Mouse (Mus musculus): ENCODE measurements around the gene Letmd1. TPM values are rescaled to one million over a fixed set of nuclear protein-coding genes. Genes with fewer than 3 reads are reported as not detected.

The Letmd1 gene
- total RNA-seq, 2 experiments from 2014 or later: 298 to 353 TPM

DNA sequence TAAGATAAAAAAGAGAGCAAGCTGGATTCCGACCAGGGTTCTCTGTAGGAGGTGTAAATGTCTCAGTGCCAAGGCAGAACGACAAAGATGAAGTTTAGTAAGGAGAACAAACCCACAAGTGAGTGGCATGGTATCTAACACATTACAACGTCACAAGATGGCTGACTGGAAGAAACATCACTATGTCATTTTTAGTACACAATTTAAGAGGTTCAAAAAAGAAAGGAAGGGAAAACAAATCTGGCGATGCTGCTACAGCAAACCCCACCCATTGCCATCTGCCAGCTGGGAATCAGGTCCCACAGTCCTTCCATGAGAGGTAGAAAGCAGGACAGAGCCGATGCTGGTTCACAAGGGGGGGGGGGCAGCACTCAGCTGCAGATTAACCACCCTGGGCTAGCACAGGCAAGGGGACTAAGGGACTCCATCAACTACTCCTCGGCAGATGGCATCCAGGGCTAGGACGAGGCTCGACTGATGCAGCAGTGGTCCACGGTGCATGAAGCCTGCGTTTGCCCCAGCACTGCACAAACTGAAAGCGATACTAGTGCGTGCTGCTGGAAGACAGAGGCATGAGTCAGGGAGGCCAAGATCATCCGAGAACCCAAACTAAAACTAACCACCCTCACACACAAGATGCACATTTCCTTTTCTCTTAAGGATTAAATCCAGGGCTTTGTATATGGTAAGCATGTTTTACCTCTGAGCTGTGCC, 39.8 kb downstream of the Letmd1 start:
- no peak for DNase-seq

DNA sequence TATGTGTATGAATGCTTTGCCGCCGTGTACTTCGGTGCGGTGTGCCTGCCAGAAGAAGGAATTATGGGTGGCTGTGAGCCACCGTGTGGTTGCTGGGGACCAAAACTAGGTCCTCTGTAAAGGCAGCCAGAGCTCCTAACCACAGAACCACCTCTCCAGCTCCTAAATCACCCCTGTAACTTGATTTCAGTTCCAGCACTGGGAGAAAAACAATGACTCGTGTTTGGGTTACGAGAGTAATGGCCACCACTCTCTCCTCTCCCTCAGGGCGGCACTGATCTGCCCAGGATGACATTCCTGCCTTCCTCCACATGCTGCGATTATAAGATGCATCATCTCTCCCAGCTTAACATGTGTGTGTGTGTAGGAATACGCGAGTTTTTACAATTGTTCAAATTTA, 41.2 kb downstream of the Letmd1 start:
- DNase-seq: no peak

DNA sequence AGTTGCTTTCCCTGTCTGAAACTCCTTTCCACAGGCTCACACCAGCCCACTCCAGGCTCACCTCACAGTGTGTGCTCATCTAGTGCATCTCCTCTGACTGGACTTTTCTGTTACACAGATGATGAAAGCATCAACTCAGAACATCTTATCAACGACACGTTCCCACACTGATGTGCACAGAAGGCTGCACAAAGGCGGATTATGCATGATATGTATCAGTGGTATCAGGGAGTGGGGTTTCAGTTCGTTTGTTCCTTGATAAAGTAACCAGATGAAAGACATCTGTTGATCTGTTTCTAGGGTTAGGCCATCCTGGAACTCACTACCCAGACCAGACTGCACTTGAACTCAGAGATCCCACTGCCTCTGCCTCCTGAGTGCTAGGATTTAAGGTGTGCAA, 44.6 kb downstream of the Letmd1 start:
- no peak for DNase-seq

DNA sequence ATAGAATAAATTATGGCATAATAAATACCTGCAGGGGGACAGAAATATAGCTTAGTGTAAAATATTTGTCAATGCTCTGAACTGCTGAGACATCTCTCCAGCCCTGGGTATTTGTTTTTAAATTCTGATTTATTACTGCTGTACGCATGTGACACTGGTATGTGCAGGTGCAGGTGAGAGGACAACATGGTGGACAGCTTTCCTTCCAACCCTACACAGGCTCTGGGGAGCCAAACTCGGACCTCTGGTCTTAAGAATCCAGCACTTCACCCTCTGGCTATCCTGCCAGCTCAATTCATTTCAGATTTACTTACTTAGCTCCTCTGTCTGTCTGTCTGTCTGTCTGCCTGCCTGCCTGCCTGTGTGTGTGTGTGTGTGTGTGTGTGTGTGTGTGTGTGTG, 46.3 kb downstream of the Letmd1 start:
- no peak for DNase-seq

DNA sequence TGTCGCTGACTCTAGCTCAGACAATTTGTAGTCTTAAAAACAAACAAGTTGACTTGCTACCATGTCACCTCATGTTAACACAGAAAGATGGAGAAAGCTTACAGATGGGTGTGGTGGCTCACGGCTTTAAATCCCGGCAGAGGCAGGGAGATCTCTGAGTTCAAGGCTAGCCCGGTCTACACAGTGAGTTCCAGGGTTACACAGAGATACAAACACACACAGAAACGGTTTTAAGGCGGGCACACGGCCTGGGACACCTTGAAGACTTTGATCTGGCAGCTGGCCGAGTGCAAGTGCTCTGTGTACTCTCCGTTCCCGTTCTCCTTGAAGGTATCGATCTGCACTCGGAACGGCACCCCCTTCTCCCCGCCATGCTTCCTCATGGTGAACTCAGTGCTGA, 51.5 kb downstream of the Letmd1 start:
- DNase-seq: no peak

DNA sequence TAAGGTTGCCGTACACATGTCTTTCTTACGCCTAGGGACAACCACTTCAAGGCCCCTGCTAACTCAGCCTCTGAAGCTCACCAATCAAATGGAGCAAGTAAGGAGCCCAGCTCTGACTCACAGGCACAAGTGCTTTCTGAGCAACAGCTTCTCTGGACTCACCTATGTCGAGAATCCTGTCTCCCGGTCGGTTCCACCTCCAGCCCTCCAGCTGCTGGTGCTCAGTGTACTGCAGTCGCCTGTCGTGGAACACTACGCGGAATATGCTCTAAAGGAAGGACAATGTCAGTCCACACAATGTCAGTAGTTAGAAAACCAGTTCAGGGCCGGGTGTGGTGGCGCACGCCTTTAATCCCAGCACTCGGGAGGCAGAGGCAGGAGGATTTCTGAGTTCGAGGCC, 56.6 kb downstream of the Letmd1 start:
- no peak for DNase-seq

DNA sequence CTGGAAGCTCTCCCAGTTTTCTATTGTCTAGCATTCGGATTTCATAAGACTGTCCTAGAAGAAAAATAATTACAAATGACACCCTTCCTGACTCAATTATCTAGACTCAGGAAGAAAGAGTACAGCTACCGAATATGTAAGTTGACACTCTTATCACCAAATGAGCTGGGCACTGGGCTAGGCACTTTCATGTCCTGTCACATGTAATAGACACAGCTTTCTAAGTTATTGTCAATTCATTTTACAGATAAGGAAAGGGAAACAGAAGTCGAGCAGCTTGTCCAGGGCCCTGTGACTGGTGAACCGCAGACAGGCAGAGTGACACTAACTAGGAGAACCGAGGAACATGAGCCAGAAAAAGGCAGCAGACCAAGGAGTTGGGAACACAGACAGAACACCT, 59.1 kb downstream of the Letmd1 start:
- DNase-seq: no peak

Other genes with a start within 250 kb of the Letmd1 start
- gene Atf1, start 241.2 kb upstream of the Letmd1 start, total RNA-seq (2021): 10 to 100 TPM; 49.6 to 56.3 TPM
- not detected for gene Tmprss12, start 188.2 kb upstream of the Letmd1 start, total RNA-seq (2021)
- gene Mettl7a1, start 164.9 kb upstream of the Letmd1 start, total RNA-seq (2021): 10 to 100 TPM; 67.7 to 72.2 TPM
- under 1 TPM; 0.18 to 0.64 TPM for gene Mettl7a3, start 134.1 kb upstream of the Letmd1 start, total RNA-seq (2021)
- gene Methig1, start 115.9 kb upstream of the Letmd1 start, total RNA-seq (2021): under 1 TPM in 1 of 2 experiments, not detected in 1; 0.67 TPM
- 1 to 10 TPM; 1.2 to 1.8 TPM for gene Mettl7a2, start 115.8 kb upstream of the Letmd1 start, total RNA-seq (2021)
- gene Higd1c, start 104.5 kb upstream of the Letmd1 start, total RNA-seq (2021): under 1 TPM in 1 of 2 experiments, not detected in 1; 0.70 TPM
- under 1 TPM in 1 of 2 experiments, not detected in 1; 0.09 TPM for gene Gm5475, start 46.9 kb upstream of the Letmd1 start, total RNA-seq (2021)
- 10 to 100 TPM; 60.6 to 72.7 TPM for gene Slc11a2, start 44.0 kb upstream of the Letmd1 start, total RNA-seq (2021)
- gene Csrnp2, start 26.5 kb downstream of the Letmd1 start, total RNA-seq (2021): 1 to 10 TPM; 4.4 to 5.5 TPM
- gene Tfcp2, start 83.0 kb downstream of the Letmd1 start, total RNA-seq (2021): 10 to 100 TPM; 18.1 to 24.6 TPM
- gene Pou6f1, start 131.0 kb downstream of the Letmd1 start, total RNA-seq (2021): 10 to 100 TPM; 22.0 to 29.0 TPM
- gene Dazap2, start 146.3 kb downstream of the Letmd1 start, total RNA-seq (2021): 100 to 1,000 TPM; 171 to 182 TPM
- gene Smagp, start 167.9 kb downstream of the Letmd1 start, total RNA-seq (2021): 10 to 100 TPM; 29.6 to 41.6 TPM
- gene Bin2, start 200.5 kb downstream of the Letmd1 start, total RNA-seq (2021): 1 to 10 TPM; 5.5 to 5.8 TPM
- gene Cela1, start 218.9 kb downstream of the Letmd1 start, total RNA-seq (2021): 10 to 100 TPM; 22.1 to 23.9 TPM